Mouse (Mus musculus): ENCODE measurements around the gene Tspan15. TPM values are rescaled to one million over a fixed set of nuclear protein-coding genes. Genes with fewer than 3 reads are reported as not detected.

The Tspan15 gene
- polyA plus RNA-seq, 1 experiment, result 177 TPM

- TF ChIP-seq CTCF (IDR thresholded peaks at IDR 0.05; ENCODE audit: insufficient read depth, low read length) (no peak), POLR2A (IDR thresholded peaks at IDR 0.05; ENCODE audit: borderline replicate concordance, extremely low read depth, low read depth, low read length) (no peak)
- 71% methylated on average over 4 of the region's 4 CpGs for WGBS
- H3K4me3 ChIP-seq (replicated peaks; ENCODE audit: extremely low read depth, low read depth, low read length), result no peak overlapping the region
- DNase-seq, result no peak
- H3K4me1 ChIP-seq (ENCODE audit: control insufficient read depth, insufficient read depth, low read length), result peaks cover 10% of the 10 kb centered on the region
Observed at GRCm38 (mm10) chr10:62197403-62197802, 33.6 kb downstream of the Tspan15 start.

- 56% methylated on average over 7 of the region's 7 CpGs for WGBS
- Histone ChIP-seq H3K4me3 (replicated peaks; ENCODE audit: extremely low read depth, low read depth, low read length) (no peak overlapping the region), H3K4me1 (ENCODE audit: control insufficient read depth, insufficient read depth, low read length) (peaks cover 12% of the 10 kb centered on the region)
- TF ChIP-seq POLR2A (IDR thresholded peaks at IDR 0.05; ENCODE audit: borderline replicate concordance, extremely low read depth, low read depth, low read length) (no peak), CTCF (IDR thresholded peaks at IDR 0.05; ENCODE audit: insufficient read depth, low read length) (no peak)
- no peak for DNase-seq
Observed at GRCm38 (mm10) chr10:62195376-62195775, 35.7 kb downstream of the Tspan15 start.

- no peak overlapping the region for H3K4me3 ChIP-seq (replicated peaks; ENCODE audit: extremely low read depth, low read depth, low read length)
- no peak for TF ChIP-seq CTCF (IDR thresholded peaks at IDR 0.05; ENCODE audit: insufficient read depth, low read length)
- no peak for TF ChIP-seq POLR2A (IDR thresholded peaks at IDR 0.05; ENCODE audit: borderline replicate concordance, extremely low read depth, low read depth, low read length)
- H3K4me1 ChIP-seq (ENCODE audit: control insufficient read depth, insufficient read depth, low read length), result peaks cover 15% of the 10 kb centered on the region
- WGBS, result 64% methylated on average over 6 of the region's 6 CpGs
- no peak for DNase-seq
Observed at GRCm38 (mm10) chr10:62194946-62195345, 36.1 kb downstream of the Tspan15 start.

- Histone ChIP-seq H3K4me3 (replicated peaks; ENCODE audit: extremely low read depth, low read depth, low read length) (no peak overlapping the region), H3K4me1 (ENCODE audit: control insufficient read depth, insufficient read depth, low read length) (peaks cover 15% of the 10 kb centered on the region)
- TF ChIP-seq CTCF (IDR thresholded peaks at IDR 0.05; ENCODE audit: insufficient read depth, low read length), result no peak
- TF ChIP-seq POLR2A (IDR thresholded peaks at IDR 0.05; ENCODE audit: borderline replicate concordance, extremely low read depth, low read depth, low read length), result no peak
- 47% methylated on average over 5 of the region's 5 CpGs for WGBS
- DNase-seq, result no peak
Observed at GRCm38 (mm10) chr10:62194461-62194860, 36.6 kb downstream of the Tspan15 start.

- TF ChIP-seq CTCF (IDR thresholded peaks at IDR 0.05; ENCODE audit: insufficient read depth, low read length), result no peak
- TF ChIP-seq POLR2A (IDR thresholded peaks at IDR 0.05; ENCODE audit: borderline replicate concordance, extremely low read depth, low read depth, low read length), result no peak
- DNase-seq, result no peak
- Histone ChIP-seq H3K4me1 (ENCODE audit: control insufficient read depth, insufficient read depth, low read length) (peaks cover 15% of the 10 kb centered on the region), H3K4me3 (replicated peaks; ENCODE audit: extremely low read depth, low read depth, low read length) (no peak overlapping the region)
- 80% methylated on average over 6 of the region's 6 CpGs for WGBS
Observed at GRCm38 (mm10) chr10:62194043-62194442, 37.0 kb downstream of the Tspan15 start.

GRCm38 (mm10) chr10:62192701-62193157 lies 38.3 kb downstream of the Tspan15 start:
- TF ChIP-seq CTCF (IDR thresholded peaks at IDR 0.05; ENCODE audit: insufficient read depth, low read length) (no peak), POLR2A (IDR thresholded peaks at IDR 0.05; ENCODE audit: borderline replicate concordance, extremely low read depth, low read depth, low read length) (no peak)
- Histone ChIP-seq H3K4me3 (replicated peaks; ENCODE audit: extremely low read depth, low read depth, low read length) (no peak overlapping the region), H3K4me1 (ENCODE audit: control insufficient read depth, insufficient read depth, low read length) (peaks cover 15% of the 10 kb centered on the region)
- no peak for DNase-seq
- WGBS, result 48% methylated on average over 9 of the region's 9 CpGs

- TF ChIP-seq CTCF (IDR thresholded peaks at IDR 0.05; ENCODE audit: insufficient read depth, low read length) (no peak), POLR2A (IDR thresholded peaks at IDR 0.05; ENCODE audit: borderline replicate concordance, extremely low read depth, low read depth, low read length) (no peak)
- DNase-seq, result no peak
- 73% methylated on average over 7 of the region's 7 CpGs for WGBS
- Histone ChIP-seq H3K4me3 (replicated peaks; ENCODE audit: extremely low read depth, low read depth, low read length) (no peak overlapping the region), H3K4me1 (ENCODE audit: control insufficient read depth, insufficient read depth, low read length) (peaks cover 12% of the 10 kb centered on the region)
Observed at GRCm38 (mm10) chr10:62190821-62191220, 40.2 kb downstream of the Tspan15 start.

GRCm38 (mm10) chr10:62189910-62190309 lies 41.1 kb downstream of the Tspan15 start:
- H3K4me1 ChIP-seq (ENCODE audit: control insufficient read depth, insufficient read depth, low read length), result peaks cover 9% of the 10 kb centered on the region
- TF ChIP-seq POLR2A (IDR thresholded peaks at IDR 0.05; ENCODE audit: borderline replicate concordance, extremely low read depth, low read depth, low read length), result no peak
- TF ChIP-seq CTCF (IDR thresholded peaks at IDR 0.05; ENCODE audit: insufficient read depth, low read length), result no peak
- WGBS, result 58% methylated on average over 4 of the region's 4 CpGs
- DNase-seq, result peak; percentile 62
- H3K4me3 ChIP-seq (replicated peaks; ENCODE audit: extremely low read depth, low read depth, low read length), result no peak overlapping the region

- 43% methylated on average over 3 of the region's 3 CpGs for WGBS
- no peak for DNase-seq
- TF ChIP-seq CTCF (IDR thresholded peaks at IDR 0.05; ENCODE audit: insufficient read depth, low read length) (no peak), POLR2A (IDR thresholded peaks at IDR 0.05; ENCODE audit: borderline replicate concordance, extremely low read depth, low read depth, low read length) (no peak)
- no peak overlapping the region for H3K4me3 ChIP-seq (replicated peaks; ENCODE audit: extremely low read depth, low read depth, low read length)
- peaks cover 9% of the 10 kb centered on the region for H3K4me1 ChIP-seq (ENCODE audit: control insufficient read depth, insufficient read depth, low read length)
Observed at GRCm38 (mm10) chr10:62189303-62189702, 41.7 kb downstream of the Tspan15 start.

GRCm38 (mm10) chr10:62186882-62187281 lies 44.2 kb downstream of the Tspan15 start:
- DNase-seq, result peak; percentile 87

More at GRCm38 (mm10) chr10:62186882-62187281, 44.2 kb downstream of the Tspan15 start:
- no peak for TF ChIP-seq POLR2A (IDR thresholded peaks at IDR 0.05; ENCODE audit: borderline replicate concordance, extremely low read depth, low read depth, low read length)
- TF ChIP-seq CTCF (IDR thresholded peaks at IDR 0.05; ENCODE audit: insufficient read depth, low read length), result peak; percentile 92
- WGBS, result 20% methylated on average over 7 of the region's 7 CpGs
- 0 out of 2 replicates have a peak, but pooled peaks cover 3% of the 10 kb centered on the region for H3K4me1 ChIP-seq (ENCODE audit: control insufficient read depth, insufficient read depth, low read length)
- H3K4me3 ChIP-seq (replicated peaks; ENCODE audit: extremely low read depth, low read depth, low read length), result no peak overlapping the region

All from lung, adult 2 months (tissue).